Mouse (Mus musculus) thymus, postnatal 4 days (tissue): ENCODE data around the gene Mical3.

ENCODE experiments used
- DNase-seq: peaks from one replicate; pipeline ENCODE4 v3.0.0; 2021

The Mical3 gene

GRCm38 (mm10) chr6:121130773-121131172 lies at the start of gene Mical3:
Mical3 (minus strand) TSS chr6:121130999.
- DNase-seq: peak; percentile 76

- no peak for DNase-seq
These were observed 49.0 kb upstream of the Mical3 start for GRCm38 (mm10) chr6:121179846-121180245.

GRCm38 (mm10) chr6:121178700-121179358 lies 48.0 kb upstream of the Mical3 start:
- DNase-seq: peak; percentile 57

GRCm38 (mm10) chr6:121177118-121177708 lies 46.4 kb upstream of the Mical3 start:
- DNase-seq: no peak

- DNase-seq: no peak
These were observed 45.9 kb upstream of the Mical3 start for GRCm38 (mm10) chr6:121176731-121177098.

GRCm38 (mm10) chr6:121176011-121176730 lies 45.4 kb upstream of the Mical3 start:
- DNase-seq: no peak

GRCm38 (mm10) chr6:121174761-121175160 lies 44.0 kb upstream of the Mical3 start:
- no peak for DNase-seq

GRCm38 (mm10) chr6:121173471-121173870 lies 42.7 kb upstream of the Mical3 start:
- no peak for DNase-seq

GRCm38 (mm10) chr6:121171102-121171501 lies 40.3 kb upstream of the Mical3 start:
- no peak for DNase-seq

GRCm38 (mm10) chr6:121167381-121167975 lies 36.7 kb upstream of the Mical3 start:
- DNase-seq: no peak

GRCm38 (mm10) chr6:121166098-121166552 lies 35.3 kb upstream of the Mical3 start:
- no peak for DNase-seq

GRCm38 (mm10) chr6:121162616-121163015 lies 31.8 kb upstream of the Mical3 start:
- DNase-seq: no peak

GRCm38 (mm10) chr6:121160126-121160525 lies 29.3 kb upstream of the Mical3 start:
- no peak for DNase-seq

GRCm38 (mm10) chr6:121159616-121160015 lies 28.8 kb upstream of the Mical3 start:
- DNase-seq: no peak

GRCm38 (mm10) chr6:121156030-121156429 lies 25.2 kb upstream of the Mical3 start:
- DNase-seq: no peak

- DNase-seq: no peak
These were observed 23.9 kb upstream of the Mical3 start for GRCm38 (mm10) chr6:121154451-121155300.

- no peak for DNase-seq
These were observed 22.4 kb upstream of the Mical3 start for GRCm38 (mm10) chr6:121153177-121153576.

GRCm38 (mm10) chr6:121151732-121152131 lies 20.9 kb upstream of the Mical3 start:
- no peak for DNase-seq

- DNase-seq: no peak
These were observed 19.3 kb upstream of the Mical3 start for GRCm38 (mm10) chr6:121150126-121150525.

GRCm38 (mm10) chr6:121149420-121149819 lies 18.6 kb upstream of the Mical3 start:
- DNase-seq: no peak

GRCm38 (mm10) chr6:121148360-121148759 lies 17.6 kb upstream of the Mical3 start:
- DNase-seq: no peak

GRCm38 (mm10) chr6:121146798-121147197 lies 16.0 kb upstream of the Mical3 start:
- DNase-seq: no peak

GRCm38 (mm10) chr6:121145906-121146305 lies 15.1 kb upstream of the Mical3 start:
- no peak for DNase-seq
